8 mouse cellular contexts compared by ENCODE assay signal in the genomic region with DNA sequence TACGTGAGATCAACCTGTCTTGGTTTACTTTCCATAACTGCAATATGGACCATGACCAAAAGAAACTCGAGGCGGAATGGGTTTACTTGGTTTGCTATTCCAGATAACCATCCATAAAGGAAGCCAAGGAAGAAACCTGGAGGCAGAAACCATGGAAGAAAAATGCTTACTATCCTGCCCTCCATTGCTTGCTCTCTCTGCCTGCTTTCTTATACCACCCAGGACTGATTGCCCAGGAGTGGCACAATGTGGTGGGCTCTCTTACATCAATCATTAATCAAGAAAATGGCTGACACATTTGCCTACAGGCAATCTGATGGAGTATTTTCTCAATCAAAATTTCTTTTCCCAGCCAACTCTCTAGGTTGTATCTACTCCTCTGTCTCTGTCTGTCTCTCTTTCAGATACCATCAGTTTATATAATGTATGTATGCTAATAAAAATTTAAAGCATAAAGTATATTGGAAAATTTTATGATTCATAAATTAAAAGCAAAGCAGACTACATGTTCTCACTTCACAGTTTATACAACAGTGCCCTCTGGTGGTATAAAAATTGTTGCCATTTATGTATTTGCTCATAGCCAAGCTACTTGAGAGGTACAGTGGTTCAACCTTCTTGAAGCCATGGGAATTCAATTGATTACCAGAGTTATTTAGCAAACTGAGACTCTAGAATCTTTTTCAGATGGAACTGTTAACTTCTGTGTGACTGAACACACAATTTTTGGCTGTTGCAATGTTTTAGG.
A peak's percentile ranks its signal among the peaks of the same experiment; 100 is the strongest.
DNase-seq lines count a peak whose midpoint lies in the region; ATAC-seq and TF ChIP-seq lines count a peak whose summit lies in the region.

No protein-coding gene starts in this region.

- no peaks in the 10 kb centered on the region for H3K9me3 ChIP-seq in hindbrain, embryonic 11.5 days (ENCODE audit: control insufficient read depth, low read length)
- H3K9me3 ChIP-seq in hindbrain, embryonic 10.5 days = no peaks in the 10 kb centered on the region
- no peaks in the 10 kb centered on the region for H3K9me3 ChIP-seq in lung, embryonic 14.5 days (ENCODE audit: low read depth, low read length)

- no peak overlapping the region for H3K27ac ChIP-seq in hindbrain, embryonic 11.5 days (ENCODE audit: low read depth, low read length)
- no peak overlapping the region for H3K27ac ChIP-seq in hindbrain, embryonic 10.5 days
- no peak overlapping the region for H3K27ac ChIP-seq in lung, embryonic 14.5 days (ENCODE audit: low read depth)

- no peaks in the 10 kb centered on the region for H3K36me3 ChIP-seq in hindbrain, embryonic 11.5 days (ENCODE audit: control insufficient read depth, insufficient read depth, low read length)
- H3K36me3 ChIP-seq in hindbrain, embryonic 10.5 days = no peaks in the 10 kb centered on the region
- H3K36me3 ChIP-seq in lung, embryonic 14.5 days (ENCODE audit: insufficient read depth) = no peaks in the 10 kb centered on the region

- 68% methylated on average over 3 of the region's 3 CpGs for WGBS in hindbrain, embryonic 11.5 days
- 76% methylated on average over 3 of the region's 3 CpGs for WGBS in hindbrain, embryonic 10.5 days
- whole genome bisulfite sequencing in lung, embryonic 14.5 days = 76% methylated on average over 3 of the region's 3 CpGs

- no peak overlapping the region for H3K9ac ChIP-seq in hindbrain, embryonic 11.5 days (ENCODE audit: low read depth, low read length)
- no peak overlapping the region for H3K9ac ChIP-seq in lung, embryonic 14.5 days

- TF ChIP-seq CTCF in lung, embryonic 14.5 days (IDR thresholded peaks at IDR 0.05; ENCODE audit: low read depth) = peak; percentile 69

- no peaks in the 10 kb centered on the region for H3K27me3 ChIP-seq in hindbrain, embryonic 11.5 days (ENCODE audit: control insufficient read depth, insufficient read depth, low read length)
- H3K27me3 ChIP-seq in hindbrain, embryonic 10.5 days (ENCODE audit: insufficient read depth, poor library complexity, severe bottlenecking) = no peaks in the 10 kb centered on the region
- no peaks in the 10 kb centered on the region for H3K27me3 ChIP-seq in lung, embryonic 14.5 days (ENCODE audit: insufficient read depth, low read length)

- H3K4me1 ChIP-seq in hindbrain, embryonic 11.5 days (replicated peaks; ENCODE audit: control insufficient read depth, insufficient read depth, low read length) = no peaks in the 10 kb centered on the region
- no peaks in the 10 kb centered on the region for H3K4me1 ChIP-seq in hindbrain, embryonic 10.5 days (replicated peaks)
- no peaks in the 10 kb centered on the region for H3K4me1 ChIP-seq in lung, embryonic 14.5 days (ENCODE audit: insufficient read depth)

- peak; percentile 69 for ATAC-seq in hindbrain, embryonic 11.5 days (ENCODE audit: low FRiP score)
- ATAC-seq in lung, embryonic 14.5 days (ENCODE audit: insufficient read depth) = no peak; the same call in 1 of the 2 replicates

- peak; percentile 83 for DNase-seq in hindbrain, embryonic 11.5 days (ENCODE audit: low spot score)
- no peak for DNase-seq in hindbrain, embryonic 10.5 days (ENCODE audit: low spot score)
- DNase-seq in A20 (ENCODE audit: low read depth, low spot score) (peak; percentile 69), NIH3T3 (ENCODE audit: low read depth) (peak; percentile 90)
- peak; percentile 36 for DNase-seq in fibroblast of lung, adult 2 months (ENCODE audit: low read depth)
- DNase-seq in lung, embryonic 14.5 days = peak; percentile 94
- DNase-seq in skeletal muscle tissue, adult 2 months (ENCODE audit: low read depth, low spot score) = peak; percentile 37
- no peak for DNase-seq in ovary, postnatal 10 days (ENCODE audit: low spot score)

- H3K4me2 ChIP-seq in hindbrain, embryonic 11.5 days (replicated peaks; ENCODE audit: low read depth, low read length) = no peak overlapping the region
- no peak overlapping the region for H3K4me2 ChIP-seq in lung, embryonic 14.5 days

- H3K4me3 ChIP-seq in hindbrain, embryonic 11.5 days (ENCODE audit: low read depth, low read length) = no peak overlapping the region
- H3K4me3 ChIP-seq in hindbrain, embryonic 10.5 days = no peak overlapping the region
- H3K4me3 ChIP-seq in lung, embryonic 14.5 days (ENCODE audit: low read depth, low read length) = no peak overlapping the region

Comparison
In these comparisons a context has a peak if more than half of its experiments do, and no peak if none do; other contexts are left out.
1. DNase-seq: peak in hindbrain, embryonic 11.5 days (single experiment), A20 (single experiment), NIH3T3 (single experiment), fibroblast of lung, adult 2 months (single experiment), lung, embryonic 14.5 days (single experiment) and skeletal muscle tissue, adult 2 months (single experiment); none in hindbrain, embryonic 10.5 days (single experiment) and ovary, postnatal 10 days (single experiment).